Mouse (Mus musculus) midbrain, postnatal 0 days (tissue): ENCODE measurements around the gene Tmcc2. TPM values are rescaled to one million over a fixed set of nuclear protein-coding genes. Genes with fewer than 3 reads are reported as not detected.
A peak's percentile ranks its signal among the peaks of the same experiment; 100 is the strongest.

Experiments used
- ATAC-seq: fragments of 200-750 bp; cut with Nextera tagmentation; 2 replicates; pipeline ENCODE4 v1.8.0; 2017; ENCODE audit warnings: moderate number of reproducible peaks, mild to moderate bottlenecking, moderate TSS enrichment, moderate library complexity; ENCODE audit not compliant: low FRiP score
- DNase-seq: peaks from one replicate; pipeline ENCODE4 v3.0.0-alpha.2; 2015; ENCODE audit warnings: low spot score
- H3K27ac ChIP-seq: fragments of 300-500 bp; sonication (generic); 2 replicates; pipeline ENCODE4 v1.5.1; 2014; ENCODE audit warnings: low read depth, mild to moderate bottlenecking, low read length, mixed read lengths
- H3K27me3 ChIP-seq: fragments of 300-500 bp; sonication (generic); 2 replicates; pipeline ENCODE4 v1.6.1; 2014; ENCODE audit warnings: low read length, control low read depth, mixed read lengths; ENCODE audit not compliant: insufficient read depth
- H3K36me3 ChIP-seq: fragments of 300-500 bp; sonication (generic); 2 replicates; pipeline ENCODE4 v1.6.1; 2014; ENCODE audit warnings: low read length, control low read depth, mixed read lengths; ENCODE audit not compliant: insufficient read depth
- H3K4me1 ChIP-seq: fragments of 300-500 bp; sonication (generic); 2 replicates; pipeline ENCODE4 v1.6.1; 2014; ENCODE audit warnings: mild to moderate bottlenecking, control low read depth, antibody characterized with exemption, low read length, mixed read lengths; ENCODE audit not compliant: insufficient read depth
- H3K4me2 ChIP-seq: fragments of 300-500 bp; sonication (generic); 2 replicates; pipeline ENCODE4 v1.6.1; 2014; ENCODE audit warnings: low read depth, mild to moderate bottlenecking, low read length, mixed read lengths; ENCODE audit not compliant: poor library complexity, severe bottlenecking
- H3K4me3 ChIP-seq: fragments of 300-500 bp; sonication (generic); 2 replicates; pipeline ENCODE4 v1.5.1; 2014; ENCODE audit warnings: low read depth, mild to moderate bottlenecking, low read length, moderate library complexity
- H3K9ac ChIP-seq: fragments of 300-500 bp; sonication (generic); replicated peaks from 2 replicates; pipeline ENCODE4 v1.6.1; 2014; ENCODE audit warnings: mild to moderate bottlenecking, low read length, moderate library complexity, mixed read lengths; ENCODE audit not compliant: poor library complexity, severe bottlenecking
- H3K9me3 ChIP-seq: fragments of 300-500 bp; sonication (generic); 2 replicates; pipeline ENCODE4 v1.6.1; 2016; ENCODE audit warnings: low read length, control low read depth
- CTCF ChIP-seq: IDR thresholded peaks from 2 replicates; pipeline ENCODE4 v1.5.1; 2016; ENCODE audit warnings: antibody characterized with exemption, mild to moderate bottlenecking
- WGBS: fragments of 180-500 bp; shearing (Covaris S2); extraction: QIAGEN DNeasy Blood & Tissue Kit; methylation state at CpG from one replicate; pipeline ENCODE4 v1.1.7; 2014; 5-methylcytosine and 5-hydroxymethylcytosine counted together
- polyA plus RNA-seq: library from polyadenylated mRNA; unstranded; fragments of >200 nt; fragmentation: Nextera tagmentation; extraction: Ambion mirVana; gene quantifications from 2 replicates; pipeline ENCODE4 v1.2.1, GENCODE M21; 2015
- total RNA-seq: library from RNA; depleted of rRNA; stranded (reverse); fragments of >200 nt; gene quantifications from 2 replicates; pipeline ENCODE4 v1.2.3, GENCODE M21; 2014

Gene Tmcc2
- total and polyA plus RNA-seq, 2 experiments from 2014 or later: 36.3 to 152 TPM

DNA sequence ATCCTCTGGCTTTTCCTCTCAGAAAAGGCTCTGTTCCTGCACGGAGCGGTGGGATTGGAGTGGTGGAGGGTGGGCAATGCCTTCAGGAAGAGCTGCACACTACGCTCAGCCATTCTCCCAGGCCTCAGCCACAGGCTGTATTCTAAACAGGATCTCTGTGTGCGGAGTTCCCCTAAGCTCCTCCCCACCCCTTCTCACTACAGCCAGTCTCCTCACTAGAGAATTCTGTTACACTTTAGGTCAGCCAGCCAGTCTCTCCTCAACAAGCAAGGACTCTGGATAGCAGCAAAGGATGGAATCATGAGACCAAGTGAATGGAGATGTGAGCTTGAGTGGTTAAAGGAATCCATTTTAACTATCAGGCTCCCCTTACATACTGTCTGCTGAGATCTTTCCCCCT, 3.1 kb downstream of the Tmcc2 start:
- Histone ChIP-seq H3K4me2 (peak overlapping the region; percentile 87), H3K36me3 (no peaks in the 10 kb centered on the region), H3K4me1 (peaks cover 33% of the 10 kb centered on the region), H3K4me3 (peak overlapping the region; percentile 79), H3K9ac (peak overlapping the region; percentile 36; the same call in 1 of the 2 replicates), H3K27me3 (no peaks in the 10 kb centered on the region), H3K9me3 (no peaks in the 10 kb centered on the region), H3K27ac (peak overlapping the region; percentile 55; the same call in 1 of the 2 replicates)
- no peak for ATAC-seq
- no peak for TF ChIP-seq CTCF
- WGBS: 16% methylated on average over 4 of the region's 4 CpGs
- DNase-seq: peak; percentile 44

DNA sequence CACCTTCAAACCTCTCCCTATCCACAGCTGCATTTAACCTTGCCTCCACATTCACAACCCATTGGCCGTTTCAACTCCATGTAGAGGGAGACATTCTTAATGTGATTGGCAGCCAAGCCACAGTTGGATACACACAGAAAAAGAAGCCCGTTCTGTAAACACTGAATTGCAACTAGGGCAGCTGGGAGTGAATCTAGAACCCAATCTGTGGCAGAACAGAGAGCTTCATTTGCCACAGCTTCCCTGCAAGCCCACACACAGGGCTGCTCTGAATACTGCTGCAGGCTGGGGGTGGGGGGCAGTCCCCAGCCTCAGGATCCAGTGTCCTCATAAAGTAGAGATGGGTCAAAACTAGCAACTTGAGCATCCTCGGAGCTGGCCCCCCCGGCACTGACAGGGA, 4.8 kb downstream of the Tmcc2 start:
- no peak overlapping the region for H3K9ac ChIP-seq

DNA sequence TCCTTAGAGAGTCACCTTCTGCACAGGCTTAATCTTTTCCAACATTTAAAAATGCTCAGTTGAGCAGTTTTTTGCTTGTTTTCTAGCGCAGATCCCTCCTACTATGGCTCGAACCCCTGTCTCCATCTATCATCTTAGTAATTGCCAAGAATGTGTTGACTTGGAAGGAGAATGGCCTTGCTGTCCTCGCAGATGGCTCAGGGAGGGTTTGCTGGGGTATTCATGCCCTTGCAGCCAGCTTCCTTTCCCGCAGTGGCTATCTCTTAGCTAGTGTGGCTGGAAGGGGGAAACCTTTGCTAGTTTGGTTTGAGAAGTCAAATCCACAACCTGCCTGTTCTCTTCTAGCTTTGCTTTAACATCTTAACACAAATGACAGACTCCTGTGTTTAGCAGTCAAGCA, 5.4 kb downstream of the Tmcc2 start:
- ATAC-seq (no peak), DNase-seq (no peak)
- Histone ChIP-seq H3K9ac (no peak overlapping the region), H3K36me3 (no peaks in the 10 kb centered on the region), H3K27ac (no peak overlapping the region), H3K4me1 (peaks cover 33% of the 10 kb centered on the region), H3K4me2 (no peak overlapping the region), H3K4me3 (no peak overlapping the region), H3K27me3 (no peaks in the 10 kb centered on the region), H3K9me3 (no peaks in the 10 kb centered on the region)
- TF ChIP-seq CTCF: no peak
- 77% methylated on average over 4 of the region's 4 CpGs for WGBS

More for the DNA sequence above, 4.8 kb downstream of the Tmcc2 start:
- H3K27ac ChIP-seq: no peak overlapping the region
- no peak overlapping the region for H3K4me3 ChIP-seq
- H3K9me3 ChIP-seq: no peaks in the 10 kb centered on the region
- TF ChIP-seq CTCF: no peak
- H3K27me3 ChIP-seq: no peaks in the 10 kb centered on the region
- H3K4me2 ChIP-seq: no peak overlapping the region
- peaks cover 33% of the 10 kb centered on the region for H3K4me1 ChIP-seq
- H3K36me3 ChIP-seq: no peaks in the 10 kb centered on the region
- no peak for DNase-seq
- ATAC-seq: no peak
- 72% methylated on average over 4 of the region's 4 CpGs for WGBS

DNA sequence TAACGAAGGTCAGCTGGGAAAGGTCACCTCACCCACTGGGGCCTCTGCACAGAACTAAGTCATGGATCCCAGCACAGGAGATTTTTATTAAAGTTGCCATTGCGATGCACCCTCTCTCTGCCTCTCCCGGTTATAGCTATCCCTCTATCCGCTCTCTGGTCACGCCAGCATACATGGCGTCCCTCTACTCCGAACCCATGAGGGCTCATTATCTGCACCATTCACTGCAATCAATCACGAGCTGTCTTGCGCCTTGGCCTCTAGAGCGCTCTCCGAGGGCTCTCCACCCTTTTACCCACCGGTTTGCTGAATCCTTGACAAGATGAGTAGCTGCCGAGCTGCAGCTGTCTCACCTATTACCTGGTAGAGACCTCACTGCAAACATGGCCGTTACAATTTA, 5.8 kb downstream of the Tmcc2 start:
- peaks cover 3% of the 10 kb centered on the region for H3K36me3 ChIP-seq
- H3K4me3 ChIP-seq: no peak overlapping the region
- no peak for ATAC-seq
- no peak overlapping the region for H3K27ac ChIP-seq
- H3K9ac ChIP-seq: no peak overlapping the region
- 61% methylated on average over 14 of the region's 14 CpGs for WGBS
- H3K27me3 ChIP-seq: no peaks in the 10 kb centered on the region
- H3K9me3 ChIP-seq: no peaks in the 10 kb centered on the region
- H3K4me2 ChIP-seq: peak overlapping the region; percentile 22; the same call in 1 of the 2 replicates
- peaks cover 33% of the 10 kb centered on the region for H3K4me1 ChIP-seq
- no peak for TF ChIP-seq CTCF
- no peak for DNase-seq

DNA sequence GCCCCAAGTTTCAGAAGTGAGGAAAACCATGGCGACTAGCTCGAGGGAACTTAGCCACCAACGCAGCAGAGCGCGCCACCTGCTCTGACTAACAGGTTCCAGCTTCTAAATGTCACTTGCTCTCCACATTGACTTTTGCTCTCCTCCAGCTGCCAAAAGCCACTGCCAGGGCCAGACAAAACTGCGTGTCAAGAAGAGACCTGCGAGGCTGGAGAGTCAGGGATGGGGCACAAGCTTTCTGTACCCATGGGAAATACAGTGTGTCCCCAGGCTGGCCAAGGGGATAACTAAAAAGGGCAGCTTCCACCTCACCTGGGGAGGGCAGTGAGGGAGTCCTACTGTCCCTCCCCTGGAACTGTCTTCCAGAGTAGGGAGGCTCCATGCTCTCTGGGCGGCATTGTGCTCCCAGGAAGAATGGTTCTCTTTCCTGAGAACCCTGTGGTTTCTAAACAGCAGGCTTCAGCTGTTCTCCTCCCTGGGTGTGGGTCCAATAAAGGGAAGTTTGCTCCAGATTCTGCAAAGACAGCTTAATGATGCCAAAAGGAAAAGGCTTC, 7.0 kb downstream of the Tmcc2 start:
- Histone ChIP-seq H3K9ac (no peak overlapping the region), H3K27me3 (no peaks in the 10 kb centered on the region), H3K9me3 (no peaks in the 10 kb centered on the region), H3K36me3 (peaks cover 14% of the 10 kb centered on the region), H3K4me3 (no peak overlapping the region), H3K4me1 (peaks cover 27% of the 10 kb centered on the region), H3K4me2 (no peak overlapping the region), H3K27ac (no peak overlapping the region)
- 85% methylated on average over 8 of the region's 8 CpGs for WGBS
- TF ChIP-seq CTCF: no peak
- no peak for ATAC-seq
- no peak for DNase-seq

DNA sequence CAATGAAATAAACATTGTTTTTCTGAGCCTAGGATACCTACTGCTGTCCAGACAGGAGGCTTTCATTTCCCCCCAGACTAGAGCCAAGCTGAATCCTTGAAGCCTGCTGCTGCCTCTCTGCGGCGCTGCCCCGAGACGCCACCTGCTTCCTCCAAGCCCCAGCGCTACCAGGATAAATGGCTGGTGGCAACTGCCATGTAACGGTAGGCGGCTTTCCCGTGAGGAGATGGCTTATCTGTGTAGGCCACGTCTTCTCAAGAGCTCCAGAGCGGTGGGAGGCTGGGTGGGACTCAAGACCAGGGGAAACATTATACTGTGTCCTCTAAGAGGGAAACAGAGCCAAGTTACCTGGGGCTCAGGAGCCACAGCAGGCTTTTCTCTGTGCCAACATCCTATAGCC, 9.2 kb downstream of the Tmcc2 start:
- ATAC-seq: no peak
- 55% methylated on average over 10 of the region's 10 CpGs for WGBS
- H3K9me3 ChIP-seq: no peaks in the 10 kb centered on the region
- H3K36me3 ChIP-seq: peaks cover 26% of the 10 kb centered on the region
- no peak for DNase-seq
- no peaks in the 10 kb centered on the region for H3K27me3 ChIP-seq
- no peak overlapping the region for H3K4me2 ChIP-seq
- H3K4me1 ChIP-seq: peaks cover 14% of the 10 kb centered on the region
- no peak overlapping the region for H3K9ac ChIP-seq
- H3K27ac ChIP-seq: no peak overlapping the region
- no peak for TF ChIP-seq CTCF
- H3K4me3 ChIP-seq: no peak overlapping the region
